Mouse (Mus musculus) A20 (cell line): ENCODE data around the gene Agtr1a.

Experiments used
- DNase-seq: peaks from one replicate; pipeline ENCODE4 v3.0.0-alpha.2; 2011; ENCODE audit warnings: low read depth, low spot score

Gene Agtr1a

DNA sequence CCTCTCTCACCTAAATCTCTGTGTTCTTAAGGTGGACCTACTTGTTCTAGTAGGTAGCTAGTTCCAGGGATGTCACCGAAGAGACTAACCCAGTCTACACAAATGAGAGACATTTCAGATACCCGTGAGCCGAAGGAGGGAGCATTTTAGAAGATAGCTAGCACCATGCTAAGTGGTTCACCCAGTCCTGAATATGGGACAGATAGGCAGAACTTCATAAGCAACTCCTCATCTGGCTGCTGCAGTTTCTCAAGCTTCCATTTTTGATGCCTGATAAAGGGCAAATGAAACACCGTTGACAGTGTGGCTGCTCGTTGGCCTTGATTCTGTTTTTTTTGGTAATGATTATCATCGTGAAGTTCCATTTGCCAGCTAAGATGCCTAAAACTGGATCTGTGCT, 25.8 kb downstream of the Agtr1a start:
- no peak for DNase-seq

- peak; percentile 52 for DNase-seq
These were observed 27.9 kb downstream of the Agtr1a start for GRCm38 (mm10) chr13:30364097-30364625.

DNA sequence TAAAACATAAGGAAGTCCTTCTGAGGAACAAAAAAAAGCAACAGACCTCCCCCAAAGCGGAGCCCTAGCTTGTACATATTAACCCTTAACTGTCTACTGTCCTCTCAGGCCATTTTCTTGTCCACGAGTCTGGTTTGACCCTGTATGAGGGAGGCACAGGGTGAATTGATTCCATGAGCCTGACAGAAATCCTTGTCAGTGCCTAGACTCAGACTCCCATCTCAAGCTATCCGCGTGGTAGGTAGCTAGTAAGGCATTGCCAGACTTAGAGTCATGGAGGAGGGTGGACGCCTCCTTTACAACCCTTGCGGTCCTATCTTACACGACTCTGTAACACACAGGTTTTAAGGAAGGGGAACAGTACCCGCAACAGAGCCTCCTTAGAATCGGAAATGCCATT, 28.5 kb downstream of the Agtr1a start:
- no peak for DNase-seq

DNA sequence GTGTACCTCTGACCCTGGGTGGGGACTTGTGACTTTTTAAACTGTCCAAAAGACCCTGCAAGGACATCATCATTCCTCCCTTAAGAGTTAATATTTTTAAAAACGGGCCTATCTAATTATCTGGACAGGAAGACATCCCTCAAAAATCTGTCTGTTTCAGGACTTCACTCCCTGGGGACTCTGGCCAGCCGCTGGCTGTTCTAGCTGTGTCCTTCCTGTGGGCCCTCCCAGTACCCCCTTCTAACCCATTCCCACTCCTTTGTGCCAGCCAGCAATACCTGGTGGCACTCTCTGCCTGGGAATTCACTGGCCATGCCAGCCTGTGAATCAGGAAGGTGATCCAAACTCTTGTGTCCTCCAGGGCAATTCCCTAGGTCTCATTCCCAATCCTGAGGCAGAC, 29.1 kb downstream of the Agtr1a start:
- DNase-seq, result no peak

DNA sequence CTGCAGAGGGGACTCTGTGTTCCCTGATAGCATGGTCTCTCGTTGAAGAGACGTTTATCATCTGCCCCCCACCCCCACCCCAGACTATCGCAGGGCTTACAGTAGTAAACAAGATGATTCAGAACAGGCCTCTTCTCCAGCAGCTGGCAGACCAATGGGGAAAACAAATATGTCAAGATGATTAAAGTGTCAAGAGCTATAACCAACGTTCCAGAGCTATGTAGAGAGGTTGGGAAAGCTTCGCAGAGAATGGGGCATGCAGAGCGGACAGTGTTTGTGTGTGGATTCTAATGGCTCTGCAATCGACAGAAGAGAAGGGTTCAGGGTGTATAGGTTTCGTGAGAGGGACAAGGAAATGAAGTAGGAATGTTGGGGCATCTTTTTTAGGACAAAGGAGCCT, 31.9 kb downstream of the Agtr1a start:
- DNase-seq, result no peak

DNA sequence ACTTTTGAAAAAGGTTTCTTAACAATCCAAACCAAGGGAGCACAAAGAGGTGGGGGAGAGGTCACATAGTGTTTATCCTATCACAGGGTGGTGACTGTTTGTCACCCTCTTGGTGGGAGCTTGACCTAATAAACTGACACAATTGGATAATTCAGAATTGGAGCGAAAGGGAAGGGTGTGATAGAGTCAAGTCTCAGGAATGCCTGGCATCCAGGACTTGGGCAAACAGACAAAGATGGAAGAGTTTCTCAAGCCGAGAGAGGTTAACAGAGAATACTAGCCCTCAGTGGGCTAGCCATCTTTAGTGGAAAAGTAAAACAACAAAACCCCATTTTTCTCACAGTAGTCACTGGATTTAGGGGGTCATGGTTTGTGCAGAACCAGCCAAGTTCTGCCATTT, 32.5 kb downstream of the Agtr1a start:
- DNase-seq, result no peak

GRCm38 (mm10) chr13:30378868-30379267, 42.6 kb downstream of the Agtr1a start:
- DNase-seq, result no peak

GRCm38 (mm10) chr13:30385183-30385582, 48.9 kb downstream of the Agtr1a start:
- no peak for DNase-seq

DNA sequence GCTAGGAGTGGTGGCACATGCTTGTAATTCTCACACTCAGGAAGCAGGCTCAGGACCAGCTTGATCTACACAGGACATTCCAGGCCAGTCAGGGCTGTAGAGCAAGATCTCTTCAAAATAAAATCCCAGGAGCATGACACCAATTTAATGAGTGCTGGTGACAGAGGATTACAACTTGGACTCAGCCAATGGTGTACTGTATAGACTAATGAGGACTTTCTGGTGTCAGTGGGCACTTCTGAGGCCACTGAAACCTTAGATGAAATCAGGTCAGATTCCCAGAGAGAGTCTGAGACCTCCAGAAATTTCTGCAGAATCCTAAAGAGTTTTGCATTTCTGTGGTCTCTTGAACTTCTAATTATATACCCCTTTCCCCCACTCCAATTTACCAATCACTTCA, 57.9 kb downstream of the Agtr1a start:
- no peak for DNase-seq

DNA sequence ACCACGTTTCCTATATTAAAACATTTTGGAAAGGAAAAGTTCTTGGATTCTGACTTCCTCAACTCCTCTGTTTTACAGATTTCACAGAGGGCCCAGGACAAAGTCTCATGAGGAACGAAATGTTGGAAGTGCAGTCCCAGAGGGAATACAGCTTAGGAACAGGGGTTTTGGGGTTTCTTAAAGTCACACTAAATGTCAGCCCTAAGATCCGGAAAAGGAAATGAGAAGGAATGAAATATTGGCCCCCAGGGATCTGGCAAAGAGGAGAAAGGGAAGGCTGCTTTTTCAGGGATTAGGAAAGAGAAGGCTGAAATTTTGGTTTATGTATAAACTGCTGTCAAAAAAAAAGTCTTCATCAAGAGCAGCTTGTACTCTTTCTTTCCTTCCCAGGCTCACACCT, 60.2 kb downstream of the Agtr1a start:
- DNase-seq, result no peak

GRCm38 (mm10) chr13:30398852-30399251, 62.6 kb downstream of the Agtr1a start:
- no peak for DNase-seq

DNA sequence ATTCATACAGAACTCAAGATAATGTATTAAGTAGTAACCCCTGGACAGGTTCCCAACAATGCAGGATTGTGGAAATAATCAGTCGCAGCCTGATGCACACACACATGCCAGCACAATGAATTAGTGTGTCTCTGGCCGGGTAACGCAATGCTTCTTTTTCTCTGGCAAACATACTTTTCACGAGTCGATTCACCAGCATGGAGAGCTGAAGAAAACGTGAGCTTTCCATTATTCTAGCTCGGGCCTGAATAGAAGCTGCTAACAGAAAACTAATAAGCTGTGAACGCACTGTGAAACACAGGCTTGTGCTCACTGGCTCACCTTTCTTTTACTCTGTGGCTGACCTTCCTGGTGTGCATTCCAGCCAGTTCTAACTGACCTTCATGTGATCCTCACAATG, 64.4 kb downstream of the Agtr1a start:
- DNase-seq, result no peak

DNA sequence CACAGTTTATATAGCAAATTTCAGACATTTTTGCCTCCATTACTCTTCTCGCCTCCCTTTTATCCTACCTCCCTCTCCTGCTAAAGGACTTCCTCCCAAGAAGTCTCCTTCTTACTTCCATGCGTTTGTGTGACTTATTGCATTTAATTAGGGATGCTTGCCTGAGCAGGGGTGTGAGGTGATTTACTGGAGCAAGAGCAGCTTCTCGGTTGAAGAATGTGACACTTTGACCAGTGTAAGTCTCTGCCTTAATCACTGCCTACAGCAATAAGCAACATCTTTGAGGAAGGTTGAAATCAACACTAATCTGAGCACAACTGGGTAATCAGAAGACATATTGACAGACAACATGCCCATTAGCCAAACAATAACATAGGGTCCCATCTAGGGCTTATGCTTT, 67.6 kb downstream of the Agtr1a start:
- DNase-seq, result no peak

DNA sequence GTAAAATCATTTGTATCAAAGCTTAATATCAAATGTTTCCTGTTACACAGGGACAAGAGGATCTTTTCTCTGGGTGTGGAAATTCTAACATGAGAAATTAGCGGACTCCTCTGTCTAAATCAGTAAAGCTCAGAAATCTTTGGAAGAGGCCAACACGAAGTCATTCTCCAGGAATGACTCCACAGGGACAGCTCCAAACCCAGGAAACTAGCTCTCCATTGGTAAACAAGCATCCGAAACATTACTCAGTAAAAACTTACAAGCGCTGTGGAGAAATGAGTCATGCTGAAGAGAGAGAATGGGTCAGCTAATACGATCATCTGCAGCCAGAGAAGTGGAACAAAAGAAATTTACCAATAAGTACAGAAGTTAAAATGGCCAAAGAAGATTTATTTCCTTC, 82.4 kb downstream of the Agtr1a start:
- DNase-seq, result no peak

DNA sequence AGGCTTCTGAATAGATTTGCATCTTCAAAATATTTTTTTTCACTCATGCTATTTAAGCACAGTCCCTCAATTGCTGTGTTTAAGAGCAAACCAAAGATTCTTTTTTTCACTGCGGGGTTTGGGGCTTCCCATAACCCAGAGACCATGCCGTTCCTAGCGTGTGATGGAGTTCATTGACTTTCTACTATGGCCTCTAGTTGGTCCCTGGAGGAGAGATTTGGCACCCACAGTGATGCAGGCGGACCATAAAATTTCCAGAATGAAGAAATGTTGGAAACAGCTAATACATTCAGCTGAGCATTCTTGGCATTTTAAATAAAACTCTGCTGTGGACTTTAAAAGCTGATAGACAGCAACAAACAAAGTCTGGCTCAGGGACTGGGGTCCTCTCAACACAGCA, 90.8 kb downstream of the Agtr1a start:
- DNase-seq, result no peak

DNA sequence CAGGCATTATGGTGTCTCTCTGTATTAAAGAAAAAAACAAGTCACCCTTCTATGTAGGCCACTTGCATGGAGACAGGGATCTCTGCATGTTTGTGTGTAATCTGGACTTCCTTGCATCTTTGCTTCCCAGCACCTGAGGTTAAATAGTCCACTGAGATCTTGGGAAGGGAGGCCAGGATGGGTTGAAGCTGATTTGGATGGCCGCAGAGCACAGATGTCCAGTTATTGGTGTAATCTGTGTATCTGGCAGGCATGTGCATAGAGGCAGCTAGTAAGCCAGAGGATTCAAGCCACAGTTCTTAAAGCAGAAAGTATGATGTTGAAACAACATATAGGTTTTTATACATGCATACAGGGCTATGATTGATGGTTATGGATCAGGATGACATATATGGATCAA, 91.2 kb downstream of the Agtr1a start:
- no peak for DNase-seq
